Mouse (Mus musculus) layer of hippocampus, postnatal 36 days (tissue): Measurements from ENCODE around the gene Ank2. TPM values are rescaled to one million over a fixed set of nuclear protein-coding genes. Genes with fewer than 3 reads are reported as not detected.
"Not testable (repeated sequence)": the region's sequence is repeated elsewhere in the genome, so short reads cannot be mapped to it uniquely, and the experiment has no call there.

Source experiments
- DNase-seq, 2 experiments: peaks; one replicate each; pipeline ENCODE4 v3.0.0; 2022
- total RNA-seq, 2 experiments: library from RNA; stranded (reverse); gene quantifications; 2 replicates each; pipeline ENCODE4 v1.2.3; 2021

The Ank2 gene
- total RNA-seq, 2 experiments from 2014 or later = 693 to 758 TPM

DNA sequence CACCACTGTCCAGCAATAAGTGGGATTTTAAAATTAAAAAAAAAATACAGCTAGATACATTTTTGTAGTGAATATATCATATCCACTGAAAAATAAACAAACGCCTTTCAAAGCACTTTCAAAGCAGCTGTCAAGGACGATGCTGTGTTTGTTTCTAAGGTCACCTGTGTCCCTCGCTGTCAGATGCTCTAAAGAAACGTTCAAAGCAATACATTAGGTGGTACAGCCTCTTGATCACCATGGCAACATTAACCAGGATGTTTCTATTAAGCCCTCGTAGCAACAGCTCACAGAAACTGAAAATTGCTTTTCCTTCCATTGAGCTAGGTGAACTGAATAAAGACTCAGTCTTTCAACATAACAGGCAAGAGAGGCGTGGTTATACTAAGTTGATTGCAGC is 17.5 kb downstream of the Ank2 start:
- no peak for DNase-seq

DNA sequence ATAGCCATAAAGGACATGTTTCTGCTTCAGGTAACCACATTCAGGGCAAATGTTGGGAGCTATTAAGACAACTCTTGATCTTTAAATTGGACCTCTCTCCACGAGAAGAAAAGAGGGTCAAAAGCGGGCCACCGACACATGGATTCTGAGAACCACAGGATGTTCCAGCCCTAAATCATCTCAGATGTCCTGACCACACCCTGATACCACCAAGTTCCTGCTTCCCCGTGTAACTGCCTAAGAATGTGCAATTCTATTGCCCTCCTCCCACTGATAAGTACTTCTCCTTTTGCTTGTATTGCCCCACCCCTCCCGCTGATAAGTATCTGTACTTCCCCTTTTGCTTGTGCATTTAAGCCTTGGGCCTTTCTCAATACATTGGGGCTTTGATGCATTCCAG is 18.8 kb downstream of the Ank2 start:
- not testable (repeated sequence) for DNase-seq

DNA sequence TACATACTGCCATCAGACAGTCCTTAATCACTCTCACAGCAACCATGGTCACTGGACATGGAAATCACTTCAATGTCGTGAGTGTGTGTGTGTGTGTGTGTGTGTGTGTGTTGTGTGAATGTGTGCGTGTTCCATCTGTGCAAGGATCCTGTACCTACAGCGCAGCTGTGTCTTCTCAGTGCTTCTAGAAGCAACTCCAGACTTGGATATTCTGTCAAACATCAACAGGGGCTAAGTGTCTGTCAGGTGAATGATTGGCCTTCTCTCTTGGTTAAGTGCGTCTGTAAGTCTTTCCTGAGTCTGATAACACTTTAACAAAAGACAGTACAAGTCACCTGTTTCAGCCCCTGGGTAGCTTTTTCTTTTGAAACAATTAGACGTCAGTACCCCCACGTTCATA is 25.0 kb downstream of the Ank2 start:
- DNase-seq = no peak

DNA sequence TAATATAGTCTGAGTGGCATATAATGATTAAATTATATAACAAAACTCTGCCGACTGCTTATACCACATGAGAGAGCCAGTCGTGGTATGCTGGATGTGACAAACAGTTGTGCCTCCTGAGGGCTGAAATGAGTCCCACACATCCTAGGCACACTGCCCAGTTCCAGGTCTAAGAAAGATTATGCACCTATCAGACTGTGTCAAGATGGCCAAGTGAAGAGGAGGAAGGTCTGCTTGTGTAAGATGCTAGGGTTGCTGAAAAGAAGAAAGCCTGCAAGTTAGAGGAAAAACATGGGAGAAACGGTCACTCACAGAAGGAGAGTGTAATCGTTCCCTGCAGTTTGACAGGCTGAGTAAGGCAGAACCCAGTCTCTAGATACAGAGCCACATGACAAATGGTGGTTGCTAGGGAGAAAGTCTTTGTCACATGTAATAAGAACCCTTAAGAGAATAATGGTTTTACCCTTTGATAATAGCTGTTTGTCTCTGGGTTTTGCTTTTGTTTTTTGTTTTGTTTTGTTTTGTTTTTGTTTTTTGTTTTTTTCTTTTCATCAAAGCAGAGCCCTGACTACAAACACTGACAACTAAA is 29.9 kb downstream of the Ank2 start:
- no peak for DNase-seq

DNA sequence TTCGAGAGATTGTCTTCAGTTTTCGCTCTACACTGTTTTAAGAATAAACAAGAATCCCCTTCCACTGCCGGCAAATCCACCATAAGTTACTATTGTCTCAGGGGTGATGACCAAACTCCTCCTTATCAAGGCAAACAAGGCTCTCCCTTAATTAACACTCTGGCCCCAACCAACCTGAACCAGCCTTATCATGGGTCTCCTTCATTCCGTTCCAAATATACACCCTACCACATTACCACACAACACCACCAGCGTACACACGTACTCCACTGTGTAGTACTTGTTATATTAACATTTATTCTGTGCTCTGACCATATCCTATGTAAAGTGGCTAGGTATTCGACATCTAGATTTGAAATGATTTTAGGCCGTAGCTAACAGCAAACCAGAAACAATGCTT is 30.6 kb downstream of the Ank2 start:
- DNase-seq = no peak

DNA sequence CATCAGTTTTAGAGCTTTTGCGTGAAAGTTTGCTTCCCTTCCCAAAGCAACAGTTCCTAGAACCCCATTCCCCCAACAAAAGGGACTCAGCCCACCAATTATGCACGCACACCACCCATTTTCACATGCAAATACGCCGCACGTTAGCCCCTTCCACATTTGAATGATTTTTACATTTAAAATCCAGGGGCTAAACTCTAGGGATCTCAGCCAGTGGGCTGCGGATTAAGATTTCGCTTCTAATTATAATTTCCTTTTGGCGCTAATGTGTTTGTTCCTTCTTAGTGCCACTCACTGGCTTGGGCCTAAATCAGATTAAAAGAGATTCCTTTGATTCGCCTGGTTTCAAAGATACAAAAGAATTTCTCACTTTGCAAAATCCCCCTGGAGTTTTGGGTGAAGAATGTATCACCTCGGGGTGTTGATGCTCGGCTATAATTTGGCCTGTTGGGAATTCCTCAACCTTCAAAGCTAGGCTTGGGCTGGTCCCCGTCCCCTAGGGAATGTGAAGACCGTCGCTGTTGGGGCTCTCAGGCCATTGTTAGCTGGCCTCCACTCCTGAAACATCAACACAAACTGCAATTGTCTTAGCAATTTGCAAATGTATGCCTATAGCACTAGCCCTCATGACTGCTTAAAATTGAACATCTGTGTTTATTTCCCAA is 35.2 kb downstream of the Ank2 start:
- DNase-seq = no peak

DNA sequence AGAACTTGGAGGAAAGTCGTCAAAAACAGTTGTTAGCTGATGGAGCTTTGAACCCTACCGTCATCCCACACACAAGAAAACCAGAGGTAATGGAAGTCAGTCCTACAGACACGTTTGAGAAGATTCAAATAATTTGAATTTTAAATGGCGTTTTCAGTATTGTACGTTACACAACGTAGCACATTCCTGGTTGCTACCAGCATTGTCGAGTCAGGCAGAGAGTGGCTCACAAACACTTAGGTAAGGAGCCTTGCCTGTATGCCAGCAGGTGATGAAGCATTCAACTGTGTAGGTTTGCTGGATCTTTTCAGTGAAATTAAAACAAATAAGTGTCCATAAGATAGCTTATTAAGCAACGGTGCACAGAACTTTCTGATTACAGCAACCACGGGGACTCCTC is 36.0 kb downstream of the Ank2 start:
- no peak for DNase-seq

DNA sequence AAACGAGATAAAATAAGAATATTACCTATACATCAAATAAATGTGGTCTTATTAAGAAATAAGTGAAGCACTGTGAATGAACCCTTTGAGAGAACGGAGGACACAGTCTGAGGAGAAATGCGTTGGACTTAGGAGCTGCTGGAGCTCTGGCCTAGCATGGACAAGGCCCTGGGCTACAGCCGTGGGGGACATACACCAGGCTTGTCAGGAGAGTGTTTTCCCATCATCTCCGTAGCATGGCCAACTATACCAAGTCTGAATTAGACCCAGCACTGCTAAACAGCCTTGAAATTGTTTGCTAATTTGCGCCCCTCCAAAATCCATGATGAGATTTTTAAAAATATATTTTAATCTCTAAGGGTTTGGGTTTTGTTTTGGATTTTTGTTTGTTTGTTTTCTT is 36.7 kb downstream of the Ank2 start:
- DNase-seq = no peak

DNA sequence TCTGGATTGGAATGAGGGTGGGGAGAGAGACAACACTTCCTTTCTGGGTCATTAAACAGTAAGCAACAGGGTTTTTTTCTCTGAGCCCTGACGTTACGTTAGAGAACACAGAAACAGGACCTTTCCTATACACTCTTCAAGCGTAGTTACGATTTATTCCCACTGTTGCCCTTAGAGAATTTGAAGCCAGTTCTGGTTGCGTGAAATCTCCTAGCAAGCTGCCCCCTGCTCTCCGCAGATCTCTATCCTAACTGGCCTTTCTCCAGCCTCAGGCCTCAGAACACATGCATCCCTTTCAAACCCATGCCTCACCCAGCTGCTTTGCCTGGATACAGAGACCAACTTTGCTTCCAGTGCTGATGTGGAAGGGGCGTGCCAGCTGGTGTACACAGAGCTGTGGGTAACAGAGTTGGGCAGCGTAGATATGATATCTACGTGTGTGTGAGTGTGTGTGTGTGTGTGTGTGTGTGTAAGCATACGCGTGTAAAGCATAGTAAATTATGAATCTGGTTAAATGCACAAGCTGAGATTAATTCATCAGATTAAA is 38.2 kb downstream of the Ank2 start:
- no peak for DNase-seq

DNA sequence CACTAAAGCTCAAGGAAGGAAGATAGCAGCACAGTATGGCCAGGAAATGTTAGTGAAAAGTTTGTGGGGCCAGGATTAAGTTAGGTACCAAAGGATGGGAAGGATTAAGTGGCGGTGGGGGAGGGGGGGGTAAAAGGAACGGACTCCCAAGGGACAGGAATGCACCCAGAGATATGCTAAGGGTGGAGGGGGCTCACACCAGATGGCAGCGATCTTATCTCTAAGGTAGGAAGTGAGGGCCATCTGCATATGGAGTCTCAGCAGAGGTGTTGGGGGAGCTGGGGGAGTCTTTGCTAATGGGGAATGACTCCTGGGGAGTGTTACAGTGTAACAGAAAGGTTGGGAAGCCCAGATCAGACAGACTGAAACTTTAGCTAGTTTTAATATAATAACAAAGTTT is 39.3 kb downstream of the Ank2 start:
- no peak for DNase-seq

DNA sequence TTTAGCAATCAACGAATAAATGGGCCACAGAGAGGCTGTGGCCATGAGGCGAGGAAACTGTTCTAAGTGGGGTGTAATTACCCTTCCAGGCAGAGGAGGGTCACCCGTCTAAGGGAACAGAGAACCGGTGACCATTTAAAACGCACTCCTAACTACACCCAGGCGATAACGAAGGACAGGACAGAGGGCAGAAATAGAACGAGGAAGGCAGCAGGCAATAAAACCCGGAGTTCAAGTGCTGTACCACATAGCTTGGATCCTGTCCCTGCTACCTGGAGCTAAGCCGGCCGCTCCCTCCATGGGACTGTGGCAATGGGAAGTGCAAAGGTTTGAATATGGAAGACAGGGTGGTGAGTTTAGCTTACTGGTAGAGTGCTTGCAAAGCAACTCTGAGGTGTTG is 40.2 kb downstream of the Ank2 start:
- no peak for DNase-seq

DNA sequence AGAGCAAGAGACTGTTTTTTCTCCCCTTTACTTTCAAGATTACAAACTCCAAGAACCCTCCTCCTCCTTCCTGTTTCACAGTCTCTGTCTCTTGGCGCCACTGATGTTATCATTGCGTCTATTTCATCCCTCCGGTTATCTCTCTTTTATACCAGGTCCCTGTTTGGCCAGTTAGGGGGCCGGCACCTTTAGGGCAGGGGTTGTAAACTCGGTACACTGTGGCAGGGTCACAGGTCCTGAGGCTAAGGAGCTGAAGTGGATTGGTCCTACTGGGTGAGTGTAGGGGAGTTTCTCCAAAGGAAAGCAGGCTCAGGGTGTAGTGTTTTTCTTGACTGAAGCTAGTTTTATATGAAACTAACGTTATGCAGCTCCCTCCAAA is 40.7 kb downstream of the Ank2 start:
- no peak for DNase-seq

DNA sequence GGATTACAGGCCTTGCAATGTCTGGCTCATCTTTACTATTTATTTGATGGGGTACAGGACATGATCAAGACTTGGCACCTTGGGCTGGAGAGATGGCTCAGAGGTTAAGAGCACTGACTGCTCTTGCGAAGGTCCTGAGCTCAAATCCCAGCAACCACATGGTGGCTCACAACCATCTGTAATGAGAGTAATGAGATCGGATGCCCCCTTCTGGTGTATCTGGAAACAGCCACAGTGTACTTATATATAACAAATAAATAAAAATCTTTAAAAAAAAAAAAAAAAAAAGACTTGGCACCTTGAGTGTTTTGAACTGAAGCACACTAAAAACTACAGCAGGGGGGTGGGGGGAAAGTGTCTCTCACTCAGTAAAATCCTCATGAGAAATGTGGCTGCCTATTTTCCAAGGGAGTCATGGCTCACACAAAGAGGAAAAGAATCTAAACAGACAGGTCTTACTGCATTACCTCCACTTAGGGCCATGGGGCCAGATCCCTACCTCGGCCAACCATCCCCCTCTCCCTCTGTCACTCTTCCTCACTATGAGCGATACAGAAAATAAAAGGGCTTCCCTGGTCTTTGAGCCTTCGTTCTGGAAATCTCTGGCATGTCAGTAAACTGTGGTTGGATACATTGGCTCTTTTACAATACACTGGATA is 41.3 kb downstream of the Ank2 start:
- no peak for DNase-seq

DNA sequence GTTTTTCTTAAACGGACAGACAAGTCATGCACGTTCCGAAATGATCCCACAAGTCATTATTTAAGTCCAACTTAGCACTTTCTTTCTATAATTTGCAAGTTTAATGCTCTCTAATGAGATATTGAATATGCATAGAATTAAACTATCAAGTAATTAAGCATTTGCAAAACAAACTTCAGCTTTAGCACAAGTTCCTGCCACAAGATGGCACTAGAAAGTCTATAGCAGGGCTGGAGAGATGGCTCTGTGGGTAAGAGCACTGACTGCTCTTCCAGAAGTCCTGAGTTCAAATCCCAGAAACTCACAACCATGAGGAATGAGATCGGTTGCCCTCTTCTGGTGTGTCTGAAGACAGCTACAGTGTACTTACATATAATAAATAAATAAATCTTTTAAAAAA is 45.4 kb downstream of the Ank2 start:
- no peak for DNase-seq

DNA sequence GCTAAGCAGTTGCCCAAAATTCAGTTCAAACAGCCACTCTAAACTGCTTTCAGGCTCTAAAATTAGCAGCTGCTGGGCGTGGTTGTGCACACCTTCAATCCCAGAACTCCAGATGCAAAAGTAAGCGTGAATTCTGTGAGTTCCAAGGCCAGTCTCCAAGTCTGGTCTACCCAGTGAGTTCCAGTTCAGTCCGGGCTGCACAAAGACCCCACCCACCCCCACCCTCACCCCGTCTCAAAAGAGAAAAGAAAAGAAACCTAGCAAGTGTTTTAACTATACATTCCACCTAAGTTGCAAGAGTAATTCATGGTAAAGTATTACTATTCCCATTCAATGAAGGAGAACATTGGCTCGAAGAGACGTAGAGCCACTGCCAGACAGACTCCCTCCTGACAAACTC is 45.9 kb downstream of the Ank2 start:
- no peak for DNase-seq

DNA sequence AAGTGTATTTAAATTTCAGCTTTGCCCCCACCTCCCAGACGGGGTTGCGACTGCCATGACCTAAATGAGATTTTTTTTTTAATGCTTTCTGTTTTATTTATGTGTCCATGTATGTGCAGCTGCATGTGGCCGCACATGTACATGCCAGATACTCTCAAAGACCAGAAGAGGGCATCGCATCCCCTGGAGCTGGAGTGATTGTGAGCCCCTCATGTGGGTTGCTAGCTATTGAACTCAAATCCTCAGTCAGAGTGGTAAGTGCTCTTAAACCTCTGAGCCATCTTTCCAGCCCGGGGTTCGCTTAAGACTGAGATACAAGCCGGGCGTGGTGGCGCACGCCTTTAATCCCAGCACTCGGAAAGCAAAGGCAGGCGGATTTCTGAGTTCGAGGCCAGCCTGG is 46.9 kb downstream of the Ank2 start:
- no peak for DNase-seq

DNA sequence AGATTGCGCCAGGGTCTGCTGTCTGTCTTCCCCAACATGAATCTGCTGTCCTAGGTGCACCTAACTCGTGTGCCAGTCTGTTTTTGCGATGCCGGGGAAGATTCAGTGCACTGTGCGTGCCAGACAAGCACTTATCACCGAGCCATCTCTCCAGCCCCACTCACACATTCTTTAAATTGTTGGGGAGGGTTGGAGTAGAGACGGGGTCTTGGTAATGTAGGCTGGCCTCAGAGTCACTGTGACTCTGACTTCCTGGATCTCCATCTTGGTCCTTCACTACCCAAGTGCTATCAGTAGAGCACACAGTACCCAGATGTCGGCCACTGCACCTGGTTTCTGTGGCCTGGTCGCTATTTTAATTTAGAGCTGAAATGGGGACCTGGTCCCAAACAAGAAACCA is 47.4 kb downstream of the Ank2 start:
- DNase-seq = no peak

DNA sequence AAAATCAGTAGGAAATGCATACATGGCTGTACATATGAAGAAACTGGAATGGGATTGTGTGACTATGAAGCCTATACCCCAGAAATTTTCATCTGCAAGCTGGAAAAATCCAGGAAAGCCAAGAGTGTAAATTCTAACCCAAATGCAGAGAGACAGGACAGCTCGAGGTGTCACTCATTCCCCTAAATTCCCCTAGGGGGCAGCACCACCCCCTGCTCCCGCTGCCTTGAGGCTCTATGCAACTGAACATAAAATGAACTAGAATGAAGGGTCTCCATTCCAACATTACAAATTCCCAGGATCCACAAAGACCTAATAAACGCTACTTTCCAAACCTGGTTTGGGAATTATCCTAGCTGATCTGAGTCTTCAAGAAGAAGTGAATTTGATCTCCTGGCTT is 48.1 kb downstream of the Ank2 start:
- peak; percentile 20 to 35 for DNase-seq

DNA sequence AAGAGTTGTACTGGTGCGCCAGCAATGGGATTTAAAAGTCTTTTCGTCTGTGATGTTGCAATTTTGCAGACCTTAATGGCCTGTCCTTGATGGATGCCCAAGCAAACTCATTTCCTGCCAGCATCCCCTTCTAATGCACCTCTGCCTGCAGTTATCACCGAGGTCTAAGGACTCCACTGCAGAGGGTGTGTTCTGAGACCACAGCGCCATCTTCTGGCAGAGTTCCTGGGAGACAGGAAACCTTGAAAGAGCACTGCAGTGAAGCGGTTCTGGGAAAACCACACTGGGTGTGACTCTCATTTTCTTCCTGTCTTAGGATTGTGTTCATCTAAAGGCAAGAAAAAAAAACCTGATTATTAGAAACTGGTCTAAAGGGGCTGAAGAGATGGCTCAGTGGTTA is 53.0 kb downstream of the Ank2 start:
- peak; percentile 55 to 58 for DNase-seq

DNA sequence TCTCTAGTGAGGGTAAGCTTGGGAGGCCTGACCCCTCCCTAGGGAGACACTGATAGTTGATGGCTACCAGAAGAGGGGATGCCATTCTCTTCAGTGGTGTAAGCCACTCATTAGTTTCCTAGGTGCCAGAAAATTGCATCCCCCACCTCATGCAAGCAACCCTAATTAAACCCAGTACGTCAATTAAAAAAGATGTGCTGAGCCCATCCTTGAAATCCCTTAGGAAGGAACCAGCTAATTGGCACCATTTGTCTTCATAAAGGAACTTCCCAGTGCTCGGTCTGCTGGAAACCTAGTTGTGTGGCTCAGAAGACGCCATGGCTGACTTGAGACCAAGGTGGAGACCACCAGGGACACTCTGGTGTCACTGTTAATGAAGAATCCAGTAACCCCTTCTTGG is 65.9 kb downstream of the Ank2 start:
- no peak for DNase-seq

DNA sequence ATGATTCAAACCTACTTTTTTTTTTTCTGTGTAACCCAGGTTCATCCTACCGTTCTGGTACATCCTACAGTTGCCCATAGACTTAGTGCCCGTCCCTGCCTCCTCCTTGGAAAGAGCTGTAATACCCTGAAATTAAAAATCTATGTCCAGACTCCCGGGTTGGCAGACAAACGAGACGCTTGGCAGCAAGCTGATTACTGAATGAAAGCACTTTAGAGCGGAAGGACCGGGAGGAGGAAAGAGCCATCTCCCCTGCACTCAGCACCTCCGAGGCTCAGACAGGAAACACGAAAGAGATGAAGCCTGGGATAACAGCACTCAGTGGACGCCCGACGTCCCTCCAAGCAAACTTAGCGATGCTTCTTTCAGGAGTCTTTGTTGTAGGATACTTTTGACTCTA is 69.3 kb downstream of the Ank2 start:
- DNase-seq = peak; percentile 16 to 23

DNA sequence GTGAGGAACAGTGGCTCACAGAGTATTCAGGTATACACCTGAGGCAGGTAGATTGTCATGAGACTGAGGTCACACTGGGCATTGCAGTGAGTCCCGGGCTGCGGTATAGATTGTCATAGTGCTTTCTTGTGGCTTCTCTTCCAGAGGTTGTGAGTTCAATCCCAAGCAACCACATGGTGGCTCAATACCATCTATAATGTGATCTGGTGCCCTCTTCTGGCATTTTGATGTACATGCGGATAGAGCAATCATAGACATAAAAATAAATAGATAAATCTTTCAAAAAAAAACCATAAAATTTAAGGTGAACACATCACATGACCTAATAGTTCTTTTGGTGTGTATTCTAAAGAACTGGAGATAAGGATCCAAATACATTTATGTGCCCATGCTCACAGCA is 70.6 kb downstream of the Ank2 start:
- DNase-seq = no peak

DNA sequence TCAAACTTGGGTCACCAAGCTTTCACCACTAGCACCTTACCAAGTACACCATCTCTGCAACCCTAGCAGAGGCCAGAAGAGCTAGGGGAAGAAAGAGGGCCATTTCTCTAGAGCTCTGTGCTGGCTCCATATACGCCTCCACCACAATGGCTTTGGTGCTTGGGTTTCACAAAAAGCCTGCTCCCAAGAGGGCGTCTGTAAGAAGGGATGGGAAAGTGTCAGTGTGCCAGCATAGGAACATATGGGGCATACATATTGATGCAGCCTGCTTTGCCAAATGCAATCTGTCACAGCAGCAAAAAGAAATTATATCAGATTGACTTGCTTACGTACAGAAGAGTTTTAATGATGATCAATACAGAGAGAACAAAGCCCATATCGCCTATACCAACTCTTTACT is 82.2 kb downstream of the Ank2 start:
- no peak for DNase-seq

DNA sequence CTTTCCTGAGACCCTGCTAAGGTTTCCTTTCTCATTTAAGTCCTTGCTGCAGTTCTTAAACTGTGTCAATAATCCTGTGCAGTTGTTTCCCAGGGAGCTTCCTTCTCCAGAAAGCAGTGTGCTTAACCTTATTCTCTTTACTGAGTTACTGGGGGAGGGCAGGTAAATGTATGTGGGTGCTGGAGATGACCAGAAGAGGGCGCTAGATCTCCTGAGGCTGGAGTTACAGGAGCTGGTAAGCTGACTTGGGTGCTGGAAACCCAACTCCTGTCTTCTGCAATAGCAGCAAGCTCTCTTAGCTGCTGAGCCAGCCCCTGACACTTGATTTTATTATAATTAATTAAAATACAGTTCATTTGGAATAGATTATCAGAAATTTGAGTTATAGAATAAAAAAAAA is 84.7 kb downstream of the Ank2 start:
- no peak for DNase-seq
